Mouse (Mus musculus) limb, embryonic 15.5 days (tissue): ENCODE measurements around the gene Gm42674. TPM values are rescaled to one million over a fixed set of nuclear protein-coding genes. Genes with fewer than 3 reads are reported as not detected.

ENCODE experiments used
- ATAC-seq: fragments of 200-750 bp; cut with Nextera tagmentation; 2 replicates; pipeline ENCODE4 v1.8.0; 2017; ENCODE audit warnings: low read depth, moderate TSS enrichment; ENCODE audit not compliant: insufficient number of reproducible peaks, low FRiP score, low TSS enrichment
- H3K27ac ChIP-seq: fragments of 300-500 bp; sonication (generic); 2 replicates; pipeline ENCODE4 v1.5.1; 2015; ENCODE audit warnings: moderate library complexity, mild to moderate bottlenecking, inconsistent platforms
- H3K27me3 ChIP-seq: fragments of 300-500 bp; sonication (generic); 2 replicates; pipeline ENCODE4 v1.6.1; 2015; ENCODE audit warnings: inconsistent platforms
- H3K36me3 ChIP-seq: fragments of 300-500 bp; sonication (generic); 2 replicates; pipeline ENCODE4 v1.6.1; 2015; ENCODE audit warnings: inconsistent platforms
- H3K4me1 ChIP-seq: fragments of 300-500 bp; sonication (generic); 2 replicates; pipeline ENCODE4 v1.6.1; 2015; ENCODE audit warnings: inconsistent platforms
- H3K4me2 ChIP-seq: fragments of 300-500 bp; sonication (generic); 2 replicates; pipeline ENCODE4 v1.6.1; 2015; ENCODE audit warnings: mild to moderate bottlenecking, inconsistent platforms
- H3K4me3 ChIP-seq: fragments of 300-500 bp; sonication (generic); 2 replicates; pipeline ENCODE4 v1.5.1; 2015; ENCODE audit warnings: mild to moderate bottlenecking, inconsistent platforms
- H3K9ac ChIP-seq: fragments of 300-500 bp; sonication (generic); 2 replicates; pipeline ENCODE4 v1.6.1; 2015; ENCODE audit warnings: inconsistent platforms
- H3K9me3 ChIP-seq: fragments of 300-500 bp; sonication (generic); 2 replicates; pipeline ENCODE4 v1.6.1; 2016; ENCODE audit warnings: inconsistent platforms
- WGBS: fragments of 180-500 bp; shearing (Covaris S2); methylation state at CpG from one replicate; pipeline ENCODE4 v1.1.7; 2015; 5-methylcytosine and 5-hydroxymethylcytosine counted together
- polyA plus RNA-seq: library from polyadenylated mRNA; unstranded; fragments of >200 nt; fragmentation: Nextera tagmentation; extraction: Ambion mirVana; gene quantifications from 2 replicates; pipeline ENCODE4 v1.2.1, GENCODE M21; 2015

Gm42674 gene
- polyA plus RNA-seq, 1 experiment from 2014 or later = not detected

- peaks cover 31% of the 10 kb centered on the region for H3K4me1 ChIP-seq
- WGBS = 30% methylated on average over 5 of the region's 5 CpGs
- H3K4me3 ChIP-seq = no peak overlapping the region
- H3K36me3 ChIP-seq = no peaks in the 10 kb centered on the region
- H3K27ac ChIP-seq = peak overlapping the region; percentile 71
- no peak overlapping the region for H3K9ac ChIP-seq
- H3K4me2 ChIP-seq = no peak overlapping the region
- H3K9me3 ChIP-seq = no peaks in the 10 kb centered on the region
- no peaks in the 10 kb centered on the region for H3K27me3 ChIP-seq
- ATAC-seq = peak; percentile 41; the same call in 1 of the 2 replicates
These were observed 16.1 kb upstream of the Gm42674 start for GRCm38 (mm10) chr3:90585595-90585994.

- Histone ChIP-seq H3K9me3 (no peaks in the 10 kb centered on the region), H3K27ac (peak overlapping the region; percentile 71), H3K27me3 (no peaks in the 10 kb centered on the region), H3K9ac (no peak overlapping the region), H3K4me3 (no peak overlapping the region), H3K4me2 (no peak overlapping the region), H3K4me1 (peaks cover 31% of the 10 kb centered on the region), H3K36me3 (no peaks in the 10 kb centered on the region)
- 82% methylated on average over 15 of the region's 15 CpGs for WGBS
- no peak for ATAC-seq
These were observed 15.6 kb upstream of the Gm42674 start for GRCm38 (mm10) chr3:90586016-90586643.

- H3K27me3 ChIP-seq = no peaks in the 10 kb centered on the region
- H3K4me1 ChIP-seq = peaks cover 31% of the 10 kb centered on the region
- H3K36me3 ChIP-seq = no peaks in the 10 kb centered on the region
- no peak overlapping the region for H3K9ac ChIP-seq
- no peak overlapping the region for H3K4me2 ChIP-seq
- peak overlapping the region; percentile 71 for H3K27ac ChIP-seq
- 49% methylated on average over 10 of the region's 10 CpGs for WGBS
- no peak overlapping the region for H3K4me3 ChIP-seq
- no peaks in the 10 kb centered on the region for H3K9me3 ChIP-seq
- ATAC-seq = no peak
These were observed 14.8 kb upstream of the Gm42674 start for GRCm38 (mm10) chr3:90586906-90587305.

GRCm38 (mm10) chr3:90587361-90588101 is 14.2 kb upstream of the Gm42674 start:
- peak overlapping the region; percentile 71 for H3K27ac ChIP-seq
- no peaks in the 10 kb centered on the region for H3K36me3 ChIP-seq
- H3K9me3 ChIP-seq = no peaks in the 10 kb centered on the region
- H3K4me3 ChIP-seq = no peak overlapping the region
- no peak overlapping the region for H3K4me2 ChIP-seq
- H3K4me1 ChIP-seq = peaks cover 31% of the 10 kb centered on the region
- ATAC-seq = no peak
- 87% methylated on average over 14 of the region's 14 CpGs for WGBS
- H3K27me3 ChIP-seq = no peaks in the 10 kb centered on the region
- H3K9ac ChIP-seq = no peak overlapping the region

- H3K9me3 ChIP-seq = no peaks in the 10 kb centered on the region
- H3K4me2 ChIP-seq = no peak overlapping the region
- 75% methylated on average over 6 of the region's 6 CpGs for WGBS
- no peak for ATAC-seq
- H3K4me1 ChIP-seq = peaks cover 25% of the 10 kb centered on the region
- H3K27me3 ChIP-seq = no peaks in the 10 kb centered on the region
- no peak overlapping the region for H3K9ac ChIP-seq
- no peak overlapping the region for H3K4me3 ChIP-seq
- H3K36me3 ChIP-seq = no peaks in the 10 kb centered on the region
- H3K27ac ChIP-seq = no peak overlapping the region
These were observed 12.3 kb upstream of the Gm42674 start for GRCm38 (mm10) chr3:90589390-90589789.

GRCm38 (mm10) chr3:90589947-90590346 is 11.8 kb upstream of the Gm42674 start, which contains the start of gene S100a2:
TSS of gene S100a2 (plus strand) at chr3:90590247.
- Histone ChIP-seq H3K9ac (no peak within 1 kb of the TSS), H3K36me3 (no peaks in the 10 kb centered on the region), H3K4me3 (no peak within 1 kb of the TSS), H3K4me1 (peaks cover 25% of the 10 kb centered on the region), H3K9me3 (no peaks in the 10 kb centered on the region), H3K27me3 (no peaks in the 10 kb centered on the region), H3K4me2 (no peak within 1 kb of the TSS), H3K27ac (no peak within 1 kb of the TSS)
- WGBS = 80% methylated on average over 8 of the region's 8 CpGs
- ATAC-seq = no peak

- no peak for ATAC-seq
- Histone ChIP-seq H3K4me1 (no peaks in the 10 kb centered on the region), H3K9me3 (no peaks in the 10 kb centered on the region), H3K9ac (no peak overlapping the region), H3K4me3 (no peak overlapping the region), H3K27me3 (no peaks in the 10 kb centered on the region), H3K27ac (no peak overlapping the region), H3K36me3 (no peaks in the 10 kb centered on the region), H3K4me2 (no peak overlapping the region)
- 30% methylated on average over 1 of the region's 1 CpGs for WGBS
These were observed 7.2 kb upstream of the Gm42674 start for GRCm38 (mm10) chr3:90594466-90594865.

- peaks cover 7% of the 10 kb centered on the region for H3K4me1 ChIP-seq
- WGBS = 76% methylated on average over 5 of the region's 5 CpGs
- H3K4me2 ChIP-seq = no peak overlapping the region
- H3K27me3 ChIP-seq = no peaks in the 10 kb centered on the region
- no peaks in the 10 kb centered on the region for H3K9me3 ChIP-seq
- no peak overlapping the region for H3K27ac ChIP-seq
- no peak overlapping the region for H3K9ac ChIP-seq
- no peak for ATAC-seq
- H3K4me3 ChIP-seq = no peak overlapping the region
- no peaks in the 10 kb centered on the region for H3K36me3 ChIP-seq
These were observed 6.1 kb upstream of the Gm42674 start for GRCm38 (mm10) chr3:90595556-90595955.

GRCm38 (mm10) chr3:90596810-90597209 is 4.9 kb upstream of the Gm42674 start:
- ATAC-seq = no peak
- H3K4me2 ChIP-seq = no peak overlapping the region
- H3K9me3 ChIP-seq = no peaks in the 10 kb centered on the region
- WGBS = 81% methylated on average over 6 of the region's 6 CpGs
- no peak overlapping the region for H3K4me3 ChIP-seq
- peaks cover 15% of the 10 kb centered on the region for H3K4me1 ChIP-seq
- H3K9ac ChIP-seq = no peak overlapping the region
- no peak overlapping the region for H3K27ac ChIP-seq
- no peaks in the 10 kb centered on the region for H3K27me3 ChIP-seq
- no peaks in the 10 kb centered on the region for H3K36me3 ChIP-seq

- ATAC-seq = no peak
These were observed 4.0 kb upstream of the Gm42674 start for GRCm38 (mm10) chr3:90597736-90598135.

GRCm38 (mm10) chr3:90598212-90598611 is 3.5 kb upstream of the Gm42674 start:
- peaks cover 23% of the 10 kb centered on the region for H3K4me1 ChIP-seq
- H3K27me3 ChIP-seq = no peaks in the 10 kb centered on the region
- H3K9me3 ChIP-seq = no peaks in the 10 kb centered on the region
- no peak overlapping the region for H3K9ac ChIP-seq
- no peak for ATAC-seq
- WGBS = 67% methylated on average over 4 of the region's 4 CpGs
- no peak overlapping the region for H3K27ac ChIP-seq
- H3K36me3 ChIP-seq = no peaks in the 10 kb centered on the region
- no peak overlapping the region for H3K4me3 ChIP-seq
- H3K4me2 ChIP-seq = no peak overlapping the region

More at GRCm38 (mm10) chr3:90597736-90598135, 4.0 kb upstream of the Gm42674 start:
- Histone ChIP-seq H3K9me3 (no peaks in the 10 kb centered on the region), H3K36me3 (no peaks in the 10 kb centered on the region), H3K27me3 (no peaks in the 10 kb centered on the region), H3K4me2 (no peak overlapping the region), H3K4me1 (peaks cover 21% of the 10 kb centered on the region), H3K27ac (no peak overlapping the region), H3K9ac (no peak overlapping the region), H3K4me3 (no peak overlapping the region)
- WGBS = 36% methylated on average over 6 of the region's 6 CpGs

GRCm38 (mm10) chr3:90599401-90599800 is 2.3 kb upstream of the Gm42674 start:
- 71% methylated on average over 3 of the region's 3 CpGs for WGBS
- Histone ChIP-seq H3K36me3 (no peaks in the 10 kb centered on the region), H3K9ac (no peak overlapping the region), H3K4me1 (peaks cover 33% of the 10 kb centered on the region), H3K4me2 (no peak overlapping the region), H3K4me3 (no peak overlapping the region), H3K9me3 (no peaks in the 10 kb centered on the region), H3K27ac (no peak overlapping the region), H3K27me3 (no peaks in the 10 kb centered on the region)
- no peak for ATAC-seq
